ENCODE assay signal across 11 mouse cellular contexts in the genomic region with DNA sequence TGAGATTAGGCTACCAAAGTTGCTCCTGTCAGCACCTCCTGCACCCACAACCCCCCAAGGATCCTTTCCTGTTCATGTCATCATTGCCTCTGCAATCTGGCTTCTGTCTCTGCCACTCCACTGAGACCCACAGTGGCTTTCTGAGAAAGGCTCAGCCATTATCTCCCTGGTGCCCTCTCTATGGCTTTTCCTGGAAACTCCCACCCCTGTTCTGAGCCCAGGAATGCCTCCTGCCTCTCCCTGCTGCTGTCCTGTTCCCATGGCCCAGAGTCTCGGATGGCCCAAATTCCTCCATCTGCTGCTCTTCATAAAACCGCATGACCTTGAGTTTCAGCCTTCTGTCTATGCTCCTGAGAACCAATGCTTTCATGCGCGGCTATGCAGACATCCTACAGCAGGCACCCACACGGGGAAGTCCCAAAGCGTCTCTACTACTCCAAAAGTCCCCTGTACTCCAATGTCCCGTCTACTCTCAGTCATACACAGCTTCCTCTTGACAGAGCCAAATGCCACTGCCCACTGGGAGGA.
DNase-seq lines count a peak whose midpoint lies in the region; ATAC-seq lines count a peak whose summit lies in the region.
"Had no signal": no experiment of that assay in that cellular context is flagged by ENCODE, and none has a peak within 500 bp of the region (broad histone marks: within the 10 kb centered on the region; RNA-seq: fewer than 3 reads in every experiment).

No protein-coding gene starts in this region.

- H3K27me3 ChIP-seq in embryonic facial prominence, embryonic 10.5 days (replicated peaks; ENCODE audit: low read depth, poor library complexity, severe bottlenecking), result no peaks in the 10 kb centered on the region
- H3K27me3 ChIP-seq in hindbrain, embryonic 13.5 days, result no peaks in the 10 kb centered on the region

- H3K9ac ChIP-seq in hindbrain, embryonic 13.5 days, result no peak overlapping the region
- H3K9ac ChIP-seq: liver, embryonic 14.5 days had no signal

- 88% methylated on average over 7 of the region's 7 CpGs for WGBS in embryonic facial prominence, embryonic 10.5 days
- 88% methylated on average over 7 of the region's 7 CpGs for WGBS in hindbrain, embryonic 13.5 days

- H3K4me1 ChIP-seq in embryonic facial prominence, embryonic 10.5 days, result peaks cover 16% of the 10 kb centered on the region
- peaks cover 11% of the 10 kb centered on the region; the same call in 1 of the 2 replicates for H3K4me1 ChIP-seq in hindbrain, embryonic 13.5 days (replicated peaks)

- no peak for ATAC-seq in hindbrain, embryonic 13.5 days (ENCODE audit: low FRiP score)
- ATAC-seq: intestine, embryonic 16.5 days had no signal

- H3K9me3 ChIP-seq in embryonic facial prominence, embryonic 10.5 days, result no peaks in the 10 kb centered on the region
- H3K9me3 ChIP-seq in hindbrain, embryonic 13.5 days, result no peaks in the 10 kb centered on the region

- intact Hi-C loops in heart, postnatal 25 days (cut with DNase I), result no loop called here
- intact Hi-C loops in heart, postnatal 14 days (cut with DNase I), result no loop called here
- intact Hi-C loops in left cerebral cortex, postnatal 10 days (cut with DNase I), result no loop called here

- no peak overlapping the region for H3K27ac ChIP-seq in embryonic facial prominence, embryonic 10.5 days (replicated peaks)
- H3K27ac ChIP-seq in hindbrain, embryonic 13.5 days, result no peak overlapping the region
- H3K27ac ChIP-seq: liver, embryonic 14.5 days had no signal

- H3K36me3 ChIP-seq in embryonic facial prominence, embryonic 10.5 days (replicated peaks), result no peaks in the 10 kb centered on the region
- H3K36me3 ChIP-seq in hindbrain, embryonic 13.5 days, result no peaks in the 10 kb centered on the region

- peak; percentile 96 for DNase-seq in heart, adult 11 months
- no peak for DNase-seq in heart, postnatal 25 days (ENCODE audit: low spot score)
- peak; percentile 39 for DNase-seq in R1 (ENCODE audit: low read depth, low spot score)
- peak; percentile 72 for DNase-seq in cerebellum, postnatal 25 days
- DNase-seq in heart, postnatal 14 days, result peak; percentile 28 to 58
- DNase-seq in embryonic facial prominence, embryonic 10.5 days (ENCODE audit: low spot score), result no peak
- no peak for DNase-seq in left cerebral cortex, postnatal 10 days (ENCODE audit: extremely low spot score in 1 of 2, low spot score in 2 of 2)
- DNase-seq: gastrocnemius, postnatal 14 days had no signal

- H3K4me2 ChIP-seq in hindbrain, embryonic 13.5 days, result no peak overlapping the region

- H3K4me3 ChIP-seq in embryonic facial prominence, embryonic 10.5 days, result no peak overlapping the region
- H3K4me3 ChIP-seq in hindbrain, embryonic 13.5 days, result no peak overlapping the region

Comparison
In these comparisons a context has a peak if more than half of its experiments do, and no peak if none do; other contexts are left out.
1. DNase-seq: peak in heart, adult 11 months (single experiment), R1 (single experiment), cerebellum, postnatal 25 days (2 of 2) and heart, postnatal 14 days (2 of 2); none in heart, postnatal 25 days (single experiment), embryonic facial prominence, embryonic 10.5 days (single experiment) and left cerebral cortex, postnatal 10 days (0 of 2).